Mouse (Mus musculus): ENCODE data around the gene Duoxa2. TPM values are rescaled to one million over a fixed set of nuclear protein-coding genes. Genes with fewer than 3 reads are reported as not detected.

Gene Duoxa2
- not detected in 2 replicates for polyA plus RNA-seq (2015; fragmentation: Nextera tagmentation; extraction: Ambion mirVana)

DNA sequence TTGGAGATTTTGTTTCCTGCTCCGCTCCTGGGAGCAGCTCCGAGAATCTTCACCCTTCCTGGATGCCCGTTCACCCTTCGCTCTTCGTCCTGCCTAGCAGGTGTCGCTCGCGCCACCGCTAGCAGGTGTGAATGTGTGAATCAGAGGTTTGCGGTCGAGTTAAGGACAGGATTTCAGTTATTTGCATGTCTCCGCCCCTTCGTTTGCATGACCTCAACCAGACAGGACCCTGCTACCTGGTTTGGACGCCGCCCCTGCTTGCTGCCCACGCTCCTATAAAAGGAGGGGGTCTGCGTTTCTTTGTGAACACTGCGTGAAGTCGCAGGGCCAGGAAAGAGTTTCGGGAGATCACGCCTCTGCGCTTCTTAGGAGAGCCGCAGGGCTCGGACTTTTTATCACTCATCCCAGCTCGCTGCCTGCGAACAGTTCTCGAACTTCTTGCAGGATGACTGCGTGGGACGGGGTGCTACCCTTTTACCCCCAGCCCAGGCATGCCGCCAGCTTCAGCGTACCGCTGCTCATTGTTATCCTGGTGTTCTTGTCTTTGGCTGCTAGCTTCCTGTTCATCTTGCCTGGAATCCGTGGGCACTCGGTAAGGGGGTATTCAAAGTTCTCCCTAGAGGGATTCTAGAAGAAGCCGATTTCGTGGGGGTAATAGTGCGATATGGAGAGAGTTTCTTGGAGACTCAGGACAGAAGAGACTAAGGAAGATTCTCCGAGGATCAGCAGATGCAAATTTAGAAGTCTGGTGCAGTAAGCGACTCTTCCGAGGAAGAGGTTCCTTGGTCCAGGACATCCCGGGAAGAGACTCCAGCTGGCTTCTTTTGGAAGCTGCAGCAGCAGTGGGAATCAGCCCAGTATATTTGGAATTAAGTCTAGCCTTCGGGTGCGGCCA lies at the start of gene Duoxa2:
Gene Duoxa2 (plus strand): TSS at position 305 of the 895 bp plus-strand sequence.
- Histone ChIP-seq H3K4me1 (replicated peaks; ENCODE audit: control insufficient read depth, insufficient read depth, low read length) (peaks cover 20% of the 10 kb centered on the region), H3K9ac (ENCODE audit: low read length) (no peak within 1 kb of the TSS), H3K27me3 (ENCODE audit: control insufficient read depth, insufficient read depth, low read depth, low read length) (peaks cover 85% of the 10 kb centered on the region), H3K4me3 (ENCODE audit: low read length) (peak within 1 kb of the TSS; percentile 40), H3K36me3 (ENCODE audit: control insufficient read depth, insufficient read depth, low read length) (no peaks in the 10 kb centered on the region), H3K27ac (ENCODE audit: low read length) (no peak within 1 kb of the TSS), H3K4me2 (ENCODE audit: low read depth, low read length) (peak within 1 kb of the TSS; percentile 47), H3K9me3 (ENCODE audit: control insufficient read depth, low read length) (no peaks in the 10 kb centered on the region)
- 2% methylated on average over 43 of the region's 43 CpGs for WGBS
- no peak; the same call in 1 of the 2 replicates for ATAC-seq (ENCODE audit: low read depth)

DNA sequence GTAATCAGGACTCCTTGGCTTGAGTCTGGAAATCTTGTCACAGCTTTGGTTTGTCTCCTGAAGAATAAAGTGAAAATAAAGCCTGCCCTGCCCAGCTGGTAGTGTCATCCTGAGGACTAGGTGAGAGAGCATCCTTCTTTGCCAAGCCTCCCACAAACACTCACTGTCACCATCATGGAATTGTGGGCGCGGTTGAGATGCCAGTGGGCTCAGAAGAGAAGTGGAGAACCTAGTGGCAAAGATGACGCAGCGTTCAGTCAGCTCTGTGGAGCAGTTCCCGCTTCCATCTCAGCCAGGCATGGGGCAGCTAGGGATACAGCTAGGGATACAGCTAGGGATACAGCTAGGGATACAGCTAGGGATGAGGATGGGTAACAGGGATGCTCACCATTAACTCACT lies 42.7 kb upstream of the Duoxa2 start:
- no peak for ATAC-seq (ENCODE audit: low read depth)
- H3K27ac ChIP-seq (ENCODE audit: low read length): no peak overlapping the region
- no peaks in the 10 kb centered on the region for H3K9me3 ChIP-seq (ENCODE audit: control insufficient read depth, low read length)
- H3K4me1 ChIP-seq (replicated peaks; ENCODE audit: control insufficient read depth, insufficient read depth, low read length): no peaks in the 10 kb centered on the region
- WGBS: 86% methylated on average over 5 of the region's 5 CpGs
- no peaks in the 10 kb centered on the region for H3K36me3 ChIP-seq (ENCODE audit: control insufficient read depth, insufficient read depth, low read length)
- H3K27me3 ChIP-seq (ENCODE audit: control insufficient read depth, insufficient read depth, low read depth, low read length): no peaks in the 10 kb centered on the region
- H3K4me3 ChIP-seq (ENCODE audit: low read length): no peak overlapping the region
- H3K9ac ChIP-seq (ENCODE audit: low read length): no peak overlapping the region
- no peak overlapping the region for H3K4me2 ChIP-seq (ENCODE audit: low read depth, low read length)

DNA sequence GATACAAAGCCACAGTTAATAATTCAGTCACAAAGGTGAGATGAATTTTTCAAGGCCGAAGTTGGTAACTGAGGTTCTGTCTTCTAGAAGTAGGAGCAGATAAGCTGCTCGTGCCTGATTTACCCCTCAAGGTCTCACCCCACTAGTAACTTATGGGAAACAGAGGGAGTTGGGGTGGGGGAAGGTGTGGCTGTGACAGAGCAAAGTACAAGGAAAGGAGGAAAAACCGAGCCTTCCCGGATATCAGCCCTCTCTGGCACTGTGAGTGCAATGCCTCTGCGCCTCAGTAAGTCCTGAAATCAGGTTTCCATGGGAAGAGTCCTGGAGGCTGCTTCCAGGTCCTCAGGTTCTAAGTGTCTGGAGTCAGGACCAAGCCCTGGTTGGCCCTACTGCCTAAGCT lies 38.0 kb upstream of the Duoxa2 start:
- no peaks in the 10 kb centered on the region for H3K36me3 ChIP-seq (ENCODE audit: control insufficient read depth, insufficient read depth, low read length)
- no peak for ATAC-seq (ENCODE audit: low read depth)
- no peaks in the 10 kb centered on the region for H3K9me3 ChIP-seq (ENCODE audit: control insufficient read depth, low read length)
- H3K4me3 ChIP-seq (ENCODE audit: low read length): no peak overlapping the region
- no peaks in the 10 kb centered on the region for H3K27me3 ChIP-seq (ENCODE audit: control insufficient read depth, insufficient read depth, low read depth, low read length)
- no peak overlapping the region for H3K4me2 ChIP-seq (ENCODE audit: low read depth, low read length)
- H3K4me1 ChIP-seq (replicated peaks; ENCODE audit: control insufficient read depth, insufficient read depth, low read length): no peaks in the 10 kb centered on the region
- H3K27ac ChIP-seq (ENCODE audit: low read length): no peak overlapping the region
- no peak overlapping the region for H3K9ac ChIP-seq (ENCODE audit: low read length)
- whole genome bisulfite sequencing: 78% methylated on average over 5 of the region's 5 CpGs

DNA sequence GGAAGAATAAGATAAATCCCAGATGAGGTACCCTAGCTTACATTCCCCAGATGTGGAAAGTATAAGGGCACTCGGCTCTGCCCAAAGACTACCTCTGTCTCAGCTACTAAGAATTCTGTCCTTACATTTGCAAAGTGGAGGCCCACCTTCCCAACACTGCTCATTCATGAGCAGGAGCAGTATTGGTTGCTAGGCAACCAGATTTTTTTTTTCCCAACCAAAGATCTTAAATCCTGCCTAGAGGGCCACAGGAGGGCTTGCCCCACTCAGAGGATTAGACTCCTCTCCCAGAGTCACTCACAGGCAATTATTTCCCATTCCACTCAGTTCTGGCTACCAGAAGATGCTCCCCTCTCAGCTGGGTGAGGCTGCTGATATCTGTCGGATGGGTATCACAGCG lies 34.0 kb upstream of the Duoxa2 start:
- H3K4me1 ChIP-seq (replicated peaks; ENCODE audit: control insufficient read depth, insufficient read depth, low read length): no peaks in the 10 kb centered on the region
- H3K27me3 ChIP-seq (ENCODE audit: control insufficient read depth, insufficient read depth, low read depth, low read length): no peaks in the 10 kb centered on the region
- no peak overlapping the region for H3K9ac ChIP-seq (ENCODE audit: low read length)
- 72% methylated on average over 3 of the region's 3 CpGs for WGBS
- ATAC-seq (ENCODE audit: low read depth): no peak
- no peaks in the 10 kb centered on the region for H3K36me3 ChIP-seq (ENCODE audit: control insufficient read depth, insufficient read depth, low read length)
- H3K4me3 ChIP-seq (ENCODE audit: low read length): no peak overlapping the region
- no peaks in the 10 kb centered on the region for H3K9me3 ChIP-seq (ENCODE audit: control insufficient read depth, low read length)
- no peak overlapping the region for H3K4me2 ChIP-seq (ENCODE audit: low read depth, low read length)
- no peak overlapping the region for H3K27ac ChIP-seq (ENCODE audit: low read length)

DNA sequence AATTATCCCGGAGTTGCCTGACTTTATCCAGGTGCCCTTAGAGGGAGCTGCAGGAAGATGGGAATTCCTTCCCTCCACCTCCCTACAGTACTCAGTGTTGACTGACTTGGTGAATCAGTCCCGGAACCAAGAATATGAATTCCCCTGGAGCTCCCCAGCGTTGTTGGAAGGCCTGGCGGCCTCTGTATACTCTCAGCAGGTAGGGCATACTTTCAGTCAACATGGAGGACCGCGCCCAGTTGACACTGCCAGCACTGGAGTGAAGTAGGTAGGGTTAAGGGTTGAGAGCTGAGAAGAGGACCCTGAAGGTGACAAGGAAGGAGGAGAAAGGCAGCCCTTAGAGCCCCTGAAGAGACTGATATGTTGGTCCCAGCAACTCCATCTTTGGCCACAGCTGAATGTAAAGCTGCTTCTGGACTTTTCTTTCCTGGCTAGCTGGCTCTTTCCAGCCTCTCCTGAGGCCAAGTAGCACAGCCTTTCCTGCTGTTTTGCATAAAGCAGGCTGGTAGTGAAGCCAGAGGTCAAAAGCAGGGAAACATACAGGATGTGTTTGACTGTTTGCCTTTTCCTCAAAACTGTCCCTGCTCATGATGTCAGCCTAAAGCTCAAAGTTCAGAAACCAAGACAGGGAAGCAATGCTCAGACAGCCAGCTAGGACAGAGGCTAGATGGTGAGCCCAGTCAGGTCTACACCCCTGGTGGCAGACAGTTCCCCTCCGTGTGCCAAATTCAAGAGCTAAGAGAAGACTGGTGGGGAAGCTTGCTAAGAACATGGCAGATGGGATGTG lies 32.1 kb upstream of the Duoxa2 start:
- Histone ChIP-seq H3K36me3 (ENCODE audit: control insufficient read depth, insufficient read depth, low read length) (no peaks in the 10 kb centered on the region), H3K4me2 (ENCODE audit: low read depth, low read length) (no peak overlapping the region), H3K9ac (ENCODE audit: low read length) (no peak overlapping the region), H3K4me3 (ENCODE audit: low read length) (no peak overlapping the region), H3K27me3 (ENCODE audit: control insufficient read depth, insufficient read depth, low read depth, low read length) (no peaks in the 10 kb centered on the region), H3K27ac (ENCODE audit: low read length) (no peak overlapping the region), H3K4me1 (replicated peaks; ENCODE audit: control insufficient read depth, insufficient read depth, low read length) (no peaks in the 10 kb centered on the region), H3K9me3 (ENCODE audit: control insufficient read depth, low read length) (no peaks in the 10 kb centered on the region)
- peak; percentile 36; the same call in 1 of the 2 replicates for ATAC-seq (ENCODE audit: low read depth)
- WGBS: 73% methylated on average over 7 of the region's 7 CpGs

DNA sequence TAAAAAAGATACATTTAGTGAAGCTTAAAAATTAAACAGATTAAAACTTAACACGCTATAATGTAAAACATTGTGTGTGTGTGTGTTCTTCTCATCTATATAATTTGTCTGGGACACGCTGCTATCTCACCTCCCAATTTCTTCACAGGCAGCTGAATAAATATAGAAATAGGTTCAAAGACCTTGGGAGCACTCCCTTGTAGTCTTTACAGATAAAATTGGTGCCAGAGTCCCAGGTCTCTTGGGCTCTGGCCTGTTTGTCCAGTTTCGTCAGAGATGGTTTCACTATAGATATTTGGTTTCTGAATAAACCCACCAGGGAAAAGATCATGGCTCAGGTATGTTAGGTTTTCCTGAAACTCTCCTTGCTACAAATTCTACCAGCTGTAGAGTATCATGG lies 19.9 kb upstream of the Duoxa2 start:
- 71% methylated on average over 3 of the region's 3 CpGs for WGBS
- Histone ChIP-seq H3K4me1 (replicated peaks; ENCODE audit: control insufficient read depth, insufficient read depth, low read length) (no peaks in the 10 kb centered on the region), H3K9ac (ENCODE audit: low read length) (no peak overlapping the region), H3K27me3 (ENCODE audit: control insufficient read depth, insufficient read depth, low read depth, low read length) (no peaks in the 10 kb centered on the region), H3K36me3 (ENCODE audit: control insufficient read depth, insufficient read depth, low read length) (no peaks in the 10 kb centered on the region), H3K4me3 (ENCODE audit: low read length) (no peak overlapping the region), H3K27ac (ENCODE audit: low read length) (no peak overlapping the region), H3K9me3 (ENCODE audit: control insufficient read depth, low read length) (no peaks in the 10 kb centered on the region), H3K4me2 (ENCODE audit: low read depth, low read length) (no peak overlapping the region)
- no peak for ATAC-seq (ENCODE audit: low read depth)

DNA sequence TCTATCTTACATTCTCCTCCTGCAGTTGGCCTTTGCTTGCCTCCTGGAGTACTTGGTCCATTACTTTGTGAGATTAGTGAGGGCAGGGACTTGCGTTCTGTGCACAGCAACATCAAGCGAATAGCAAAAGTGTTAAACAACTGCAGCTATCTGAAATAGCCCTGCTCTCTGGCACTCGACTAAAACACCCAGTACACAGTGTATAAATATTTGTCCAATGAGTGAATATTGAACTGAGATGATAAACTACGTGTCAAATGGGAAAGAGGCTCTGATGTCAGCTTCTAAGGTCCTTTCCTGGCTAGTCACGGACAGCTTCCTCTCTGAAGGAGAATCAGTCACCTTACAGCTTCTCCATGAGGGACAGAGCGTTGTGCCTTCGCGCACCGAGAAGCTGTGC lies 14.6 kb upstream of the Duoxa2 start:
- H3K36me3 ChIP-seq (ENCODE audit: control insufficient read depth, insufficient read depth, low read length): no peaks in the 10 kb centered on the region
- H3K4me2 ChIP-seq (ENCODE audit: low read depth, low read length): no peak overlapping the region
- no peak overlapping the region for H3K9ac ChIP-seq (ENCODE audit: low read length)
- no peak for ATAC-seq (ENCODE audit: low read depth)
- H3K27me3 ChIP-seq (ENCODE audit: control insufficient read depth, insufficient read depth, low read depth, low read length): no peaks in the 10 kb centered on the region
- WGBS: 52% methylated on average over 9 of the region's 9 CpGs
- no peaks in the 10 kb centered on the region for H3K4me1 ChIP-seq (replicated peaks; ENCODE audit: control insufficient read depth, insufficient read depth, low read length)
- H3K9me3 ChIP-seq (ENCODE audit: control insufficient read depth, low read length): no peaks in the 10 kb centered on the region
- no peak overlapping the region for H3K27ac ChIP-seq (ENCODE audit: low read length)
- H3K4me3 ChIP-seq (ENCODE audit: low read length): no peak overlapping the region

DNA sequence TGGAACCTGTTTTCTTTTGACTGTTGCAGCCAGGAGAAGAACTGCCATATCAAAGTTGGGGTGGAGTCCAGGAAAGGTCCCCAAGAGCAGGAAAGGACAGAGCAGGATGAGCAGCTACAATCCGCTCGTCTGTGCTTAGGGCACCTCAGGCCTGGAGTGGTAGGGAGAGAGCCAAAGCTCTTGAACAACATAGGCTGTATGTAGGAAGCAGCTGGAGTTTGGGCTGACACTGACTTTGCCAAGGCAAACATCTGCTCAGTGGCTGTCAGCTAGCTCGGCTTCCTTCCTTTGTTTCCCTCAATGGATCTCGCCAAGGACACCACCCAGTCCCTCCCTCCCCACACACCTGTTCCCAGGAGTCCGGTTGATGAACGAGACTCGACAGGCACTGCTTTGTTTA lies 12.6 kb upstream of the Duoxa2 start:
- ATAC-seq (ENCODE audit: low read depth): no peak
- H3K4me3 ChIP-seq (ENCODE audit: low read length): no peak overlapping the region
- WGBS: 39% methylated on average over 7 of the region's 7 CpGs
- H3K9me3 ChIP-seq (ENCODE audit: control insufficient read depth, low read length): no peaks in the 10 kb centered on the region
- H3K27ac ChIP-seq (ENCODE audit: low read length): no peak overlapping the region
- no peaks in the 10 kb centered on the region for H3K4me1 ChIP-seq (replicated peaks; ENCODE audit: control insufficient read depth, insufficient read depth, low read length)
- H3K27me3 ChIP-seq (ENCODE audit: control insufficient read depth, insufficient read depth, low read depth, low read length): no peaks in the 10 kb centered on the region
- no peak overlapping the region for H3K9ac ChIP-seq (ENCODE audit: low read length)
- H3K36me3 ChIP-seq (ENCODE audit: control insufficient read depth, insufficient read depth, low read length): no peaks in the 10 kb centered on the region
- no peak overlapping the region for H3K4me2 ChIP-seq (ENCODE audit: low read depth, low read length)

DNA sequence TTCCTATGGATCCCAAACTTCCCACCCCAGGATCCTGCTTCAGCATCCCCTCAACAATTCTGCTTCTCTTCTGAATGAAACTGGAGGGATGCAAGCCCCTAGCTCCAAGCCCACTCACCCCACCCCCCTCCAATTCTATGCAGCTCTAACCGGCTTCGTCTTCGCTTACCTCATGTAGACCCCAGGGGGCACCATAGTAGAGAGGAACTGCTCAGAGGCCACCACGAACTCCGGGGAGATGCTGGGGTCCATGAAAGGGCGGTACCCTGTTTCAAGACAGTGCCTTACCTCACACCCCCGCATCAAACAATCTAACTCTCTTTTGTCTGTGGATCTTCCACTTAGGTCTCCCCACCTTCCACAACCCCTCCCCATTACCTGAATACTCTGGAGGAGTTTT lies 3.8 kb upstream of the Duoxa2 start:
- peaks cover 13% of the 10 kb centered on the region for H3K4me1 ChIP-seq (replicated peaks; ENCODE audit: control insufficient read depth, insufficient read depth, low read length)
- H3K4me2 ChIP-seq (ENCODE audit: low read depth, low read length): no peak overlapping the region
- no peaks in the 10 kb centered on the region for H3K36me3 ChIP-seq (ENCODE audit: control insufficient read depth, insufficient read depth, low read length)
- no peak overlapping the region for H3K9ac ChIP-seq (ENCODE audit: low read length)
- no peak overlapping the region for H3K27ac ChIP-seq (ENCODE audit: low read length)
- no peak for ATAC-seq (ENCODE audit: low read depth)
- H3K27me3 ChIP-seq (ENCODE audit: control insufficient read depth, insufficient read depth, low read depth, low read length): peaks cover 52% of the 10 kb centered on the region
- 3% methylated on average over 7 of the region's 7 CpGs for WGBS
- no peak overlapping the region for H3K4me3 ChIP-seq (ENCODE audit: low read length)
- H3K9me3 ChIP-seq (ENCODE audit: control insufficient read depth, low read length): no peaks in the 10 kb centered on the region
